Mouse (Mus musculus): ENCODE measurements at regions not wholly inside any gene's neighbourhood (a gene's known extent, or its start where the extent isn't known, plus 50 kb on each side); places are given as distances from the start of the nearest gene placed in this dataset.

GRCm38 (mm10) chr14:61819251-61819650 is 212.0 kb downstream of the Kcnrg start:
- DNase-seq (ENCODE audit: low read depth), result no peak

GRCm38 (mm10) chr14:61834291-61834936 is 227.2 kb downstream of the Kcnrg start:
- peak; percentile 16 for DNase-seq (ENCODE audit: low read depth)

DNA sequence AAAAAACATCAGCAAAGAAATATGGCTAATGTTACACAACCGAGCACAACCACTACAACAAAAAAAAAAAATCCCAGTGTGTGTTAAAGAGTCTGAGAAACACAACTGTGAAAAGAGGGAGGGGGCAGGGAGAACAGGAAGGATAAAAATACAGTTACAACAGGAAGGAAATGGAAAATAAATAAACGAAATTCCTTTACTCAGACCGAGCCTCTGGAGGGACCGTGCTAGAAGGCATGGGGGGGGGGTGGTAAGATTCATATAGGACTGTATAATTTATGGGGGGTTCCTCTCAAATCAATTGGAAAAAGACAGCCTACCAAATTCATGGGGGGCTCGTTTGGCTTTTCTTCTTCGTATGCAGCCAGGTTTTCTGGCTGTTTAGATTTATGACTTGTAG is 228.5 kb downstream of the Kcnrg start:
- no peak for DNase-seq (ENCODE audit: low read depth)

GRCm38 (mm10) chr14:61836231-61836630 is 229.0 kb downstream of the Kcnrg start:
- no peak for DNase-seq (ENCODE audit: low read depth)

- DNase-seq (ENCODE audit: low read depth), result no peak
These were observed 229.7 kb downstream of the Kcnrg start for GRCm38 (mm10) chr14:61836965-61837364.

GRCm38 (mm10) chr14:61837851-61838250 is 230.6 kb downstream of the Kcnrg start:
- DNase-seq (ENCODE audit: low read depth), result no peak

- no peak for DNase-seq (ENCODE audit: low read depth)
These were observed 235.2 kb downstream of the Kcnrg start for GRCm38 (mm10) chr14:61842476-61842875.

DNA sequence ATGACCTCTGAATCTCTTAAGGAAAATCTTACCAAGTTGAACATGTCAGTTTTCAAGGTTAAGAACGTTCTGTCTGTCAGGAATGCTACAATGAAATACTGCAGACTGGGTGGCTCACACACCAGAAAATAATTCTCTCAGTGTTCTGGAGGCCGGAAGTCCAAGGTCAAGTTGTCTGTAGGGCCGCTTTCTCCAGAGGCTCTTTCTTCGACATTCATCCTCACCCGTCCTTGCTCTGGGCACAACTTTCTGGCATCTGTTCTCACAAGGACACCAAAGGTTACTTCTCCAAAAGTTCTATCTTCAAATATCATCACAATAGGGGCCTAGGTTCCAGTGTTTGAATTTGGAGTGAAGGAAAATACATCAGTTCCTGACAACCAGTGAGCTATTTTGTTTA is 239.2 kb downstream of the Kcnrg start:
- DNase-seq (ENCODE audit: low read depth), result no peak

GRCm38 (mm10) chr14:61850244-61850643 is 243.0 kb downstream of the Kcnrg start:
- no peak for DNase-seq (ENCODE audit: low read depth)

- no peak for DNase-seq (ENCODE audit: low read depth)
These were observed 250.4 kb downstream of the Kcnrg start for GRCm38 (mm10) chr14:61857616-61858015.

- no peak for DNase-seq (ENCODE audit: low read depth)
These were observed 253.4 kb downstream of the Kcnrg start for GRCm38 (mm10) chr14:61860688-61861087.

DNA sequence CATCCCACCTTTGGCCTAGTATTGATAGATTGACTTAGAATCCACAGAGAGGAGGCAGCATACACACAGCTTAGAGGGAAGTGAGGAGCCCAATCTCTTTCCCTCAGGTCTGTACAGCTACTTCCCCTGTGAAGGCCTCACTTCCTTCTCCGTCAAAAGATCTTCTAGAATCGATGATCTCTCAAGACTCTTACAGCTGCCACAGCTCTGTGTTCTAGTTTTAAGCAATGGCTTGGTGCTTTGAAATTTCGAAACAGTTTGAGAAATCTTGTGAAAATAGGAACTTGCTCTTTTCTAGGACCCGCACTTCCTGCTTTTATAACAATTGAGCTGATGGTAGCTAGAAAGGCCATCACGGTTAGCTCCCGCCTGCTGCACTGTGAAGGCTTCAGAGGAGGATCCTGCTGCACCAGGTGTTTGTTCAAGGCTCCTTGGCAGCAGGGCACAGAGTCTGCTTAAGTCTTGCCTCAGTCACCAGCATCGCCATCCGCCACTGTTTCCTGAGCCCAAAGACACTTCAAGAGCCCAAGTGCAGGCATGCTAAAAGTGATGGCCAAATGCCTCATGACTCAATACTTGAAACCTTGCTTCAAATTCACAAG is 254.2 kb downstream of the Kcnrg start:
- peak; percentile 49 for DNase-seq (ENCODE audit: low read depth)

DNA sequence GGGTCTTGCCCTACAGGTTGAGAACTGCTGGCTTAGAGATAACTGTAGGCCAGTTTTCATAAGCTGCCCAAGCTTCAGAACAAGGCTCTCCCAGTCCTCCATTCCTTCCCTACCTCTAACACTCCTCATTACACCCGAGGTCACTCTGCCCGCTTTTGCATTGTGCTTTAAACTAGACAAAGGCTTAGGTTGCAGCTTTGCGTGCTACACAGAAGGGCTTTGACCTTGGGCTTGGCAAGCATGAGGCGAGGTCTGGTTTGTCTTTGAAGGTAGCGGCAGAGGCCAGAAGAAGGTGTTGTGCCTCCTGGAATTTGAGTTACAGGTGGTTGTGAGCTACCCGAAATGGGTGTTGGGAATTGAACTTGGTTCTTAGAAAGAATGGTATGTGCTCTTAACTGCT is 255.7 kb downstream of the Kcnrg start:
- DNase-seq (ENCODE audit: low read depth), result no peak

- peak; percentile 7 for DNase-seq (ENCODE audit: low read depth)
These were observed 256.2 kb downstream of the Kcnrg start for GRCm38 (mm10) chr14:61863475-61863874.

- DNase-seq (ENCODE audit: low read depth), result peak; percentile 9
These were observed 259.4 kb downstream of the Kcnrg start for GRCm38 (mm10) chr14:61866532-61867268.

GRCm38 (mm10) chr14:61874206-61874605 is 266.9 kb downstream of the Kcnrg start:
- no peak for DNase-seq (ENCODE audit: low read depth)

- no peak for DNase-seq (ENCODE audit: low read depth)
These were observed 272.2 kb downstream of the Kcnrg start for GRCm38 (mm10) chr14:61879416-61879815.

DNA sequence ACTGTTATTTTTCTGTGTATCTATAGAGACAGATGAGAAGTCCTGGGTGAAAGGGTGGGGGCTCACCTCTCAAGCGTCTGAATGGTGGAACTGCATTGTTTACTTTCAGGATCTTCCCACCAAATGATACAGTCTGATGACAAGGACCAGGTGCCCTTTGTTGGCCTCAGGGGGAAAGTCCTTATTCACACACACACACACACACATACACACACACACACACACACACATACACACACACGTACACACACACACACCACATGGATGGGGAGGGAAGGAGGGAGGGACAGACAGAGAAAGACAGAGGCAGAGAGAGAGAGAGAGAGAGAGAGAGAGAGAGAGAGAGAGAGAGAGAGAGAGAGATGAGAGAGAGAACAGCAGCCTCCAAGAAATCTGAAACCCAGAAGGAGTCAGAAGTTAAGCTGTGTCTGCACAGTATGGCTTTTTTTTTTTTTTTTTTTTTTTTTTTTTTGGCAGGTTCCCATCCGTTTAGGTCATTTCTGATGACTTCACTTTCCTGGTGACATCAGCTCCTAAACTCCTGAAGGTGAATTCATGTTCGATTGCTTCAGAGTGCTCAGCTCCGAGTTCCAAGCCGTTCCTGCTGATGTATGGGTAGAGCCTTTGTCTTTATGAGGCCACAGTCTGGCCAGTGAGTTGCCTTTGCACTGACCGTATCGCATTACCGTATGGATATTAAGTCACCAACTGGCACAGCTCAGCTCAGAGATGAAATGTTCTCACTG is 273.4 kb downstream of the Kcnrg start:
- no peak for DNase-seq (ENCODE audit: low read depth)

- no peak for DNase-seq (ENCODE audit: low read depth)
These were observed 278.2 kb downstream of the Kcnrg start for GRCm38 (mm10) chr14:61885241-61886015.

- no peak for DNase-seq (ENCODE audit: low read depth)
These were observed 282.4 kb downstream of the Kcnrg start for GRCm38 (mm10) chr14:61889626-61890025.

GRCm38 (mm10) chr14:61893786-61894185 is 286.5 kb downstream of the Kcnrg start:
- no peak for DNase-seq (ENCODE audit: low read depth)

DNA sequence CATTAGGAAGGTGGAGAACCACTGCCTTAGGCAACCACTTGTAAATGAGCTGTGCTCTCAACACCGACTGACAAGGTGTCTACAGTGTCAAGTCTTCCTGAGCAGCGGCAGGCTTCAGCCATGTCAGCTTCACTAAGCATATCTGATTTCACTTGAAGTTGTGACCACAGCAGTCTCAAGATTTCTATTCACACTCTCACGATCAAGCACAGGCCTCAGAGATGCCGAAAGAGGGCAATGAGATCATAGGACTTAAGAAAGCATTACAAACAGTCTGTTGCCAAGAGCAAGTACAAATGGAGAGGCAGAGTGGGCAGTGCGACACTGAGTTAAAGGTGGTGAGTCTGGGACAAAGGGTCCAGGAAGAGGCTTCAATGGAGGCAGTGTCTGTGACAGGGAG is 289.6 kb downstream of the Kcnrg start:
- no peak for DNase-seq (ENCODE audit: low read depth)

Data from c-Kit-positive CD71-negative TER-119-negative erythroid progenitor cells, embryonic 14.5 days (primary cell).